Mouse (Mus musculus) limb, embryonic 12.5 days (tissue): ENCODE results near the gene Vmn2r8. TPM values are rescaled to one million over a fixed set of nuclear protein-coding genes. Genes with fewer than 3 reads are reported as not detected.
"Not testable (repeated sequence)": the region's sequence is repeated elsewhere in the genome, so short reads cannot be mapped to it uniquely, and the experiment has no call there.

Experiments
- ATAC-seq: fragments of 200-750 bp; cut with Nextera tagmentation; 2 replicates; pipeline ENCODE4 v1.8.0; 2017; ENCODE audit warnings: low read depth, moderate TSS enrichment; ENCODE audit not compliant: insufficient number of reproducible peaks, insufficient read depth, low FRiP score, low TSS enrichment
- H3K27ac ChIP-seq: fragments of 300-500 bp; sonication (generic); 2 replicates; pipeline ENCODE4 v1.5.1; 2016; ENCODE audit warnings: mild to moderate bottlenecking, moderate library complexity
- H3K27me3 ChIP-seq: fragments of 300-500 bp; sonication (generic); 2 replicates; pipeline ENCODE4 v1.6.1; 2016; ENCODE audit warnings: mild to moderate bottlenecking, moderate library complexity
- H3K36me3 ChIP-seq: fragments of 300-500 bp; sonication (generic); 2 replicates; pipeline ENCODE4 v1.6.1; 2016; ENCODE audit warnings: mild to moderate bottlenecking, moderate library complexity
- H3K4me1 ChIP-seq: fragments of 300-500 bp; sonication (generic); replicated peaks from 2 replicates; pipeline ENCODE4 v1.6.1; 2016
- H3K4me2 ChIP-seq: fragments of 300-500 bp; sonication (generic); 2 replicates; pipeline ENCODE4 v1.6.1; 2016; ENCODE audit warnings: mild to moderate bottlenecking, moderate library complexity
- H3K4me3 ChIP-seq: fragments of 300-500 bp; sonication (generic); replicated peaks from 2 replicates; pipeline ENCODE4 v1.5.1; 2016; ENCODE audit warnings: mild to moderate bottlenecking
- H3K9ac ChIP-seq: fragments of 300-500 bp; sonication (generic); replicated peaks from 2 replicates; pipeline ENCODE4 v1.6.1; 2016; ENCODE audit warnings: mild to moderate bottlenecking, moderate library complexity
- H3K9me3 ChIP-seq: fragments of 300-500 bp; sonication (generic); 2 replicates; pipeline ENCODE4 v1.6.1; 2016; ENCODE audit warnings: mild to moderate bottlenecking, moderate library complexity
- WGBS: fragments of 180-500 bp; shearing (Covaris S2); methylation state at CpG from one replicate; pipeline ENCODE4 v1.1.7; 2016; 5-methylcytosine and 5-hydroxymethylcytosine counted together
- polyA plus RNA-seq: library from polyadenylated mRNA; unstranded; fragments of >200 nt; fragmentation: Nextera tagmentation; extraction: Ambion mirVana; gene quantifications from 2 replicates; pipeline ENCODE4 v1.2.1, GENCODE M21; 2016

The Vmn2r8 gene
- not detected in 2 replicates for polyA plus RNA-seq

DNA sequence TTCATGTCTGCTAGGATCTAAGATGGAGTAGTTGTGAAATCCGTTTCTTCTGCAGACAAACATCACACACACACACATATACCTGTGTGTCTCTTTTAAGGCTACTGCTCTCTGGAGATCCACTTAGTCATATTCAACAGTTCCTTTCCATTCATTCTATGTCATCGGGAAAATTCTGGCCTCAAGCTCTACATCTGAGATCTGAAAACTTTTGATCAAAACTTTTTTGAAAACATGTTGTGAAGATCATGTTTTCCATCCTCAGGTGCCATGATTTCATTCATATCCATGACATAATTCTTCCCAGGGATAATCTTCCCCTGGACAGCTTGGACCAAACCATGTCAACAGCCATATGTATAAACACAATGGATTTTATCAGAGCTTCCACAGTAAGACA is at the start of gene Vmn2r8:
Gene Vmn2r8 (minus strand): TSS at position 101 of the 400 bp plus-strand sequence.
- not testable (repeated sequence) for H3K27me3 ChIP-seq, H3K27ac ChIP-seq, H3K9ac ChIP-seq, H3K36me3 ChIP-seq, H3K9me3 ChIP-seq, H3K4me1 ChIP-seq, H3K4me2 ChIP-seq, ATAC-seq, H3K4me3 ChIP-seq
- 76% methylated on average over 2 of the region's 2 CpGs for WGBS

DNA sequence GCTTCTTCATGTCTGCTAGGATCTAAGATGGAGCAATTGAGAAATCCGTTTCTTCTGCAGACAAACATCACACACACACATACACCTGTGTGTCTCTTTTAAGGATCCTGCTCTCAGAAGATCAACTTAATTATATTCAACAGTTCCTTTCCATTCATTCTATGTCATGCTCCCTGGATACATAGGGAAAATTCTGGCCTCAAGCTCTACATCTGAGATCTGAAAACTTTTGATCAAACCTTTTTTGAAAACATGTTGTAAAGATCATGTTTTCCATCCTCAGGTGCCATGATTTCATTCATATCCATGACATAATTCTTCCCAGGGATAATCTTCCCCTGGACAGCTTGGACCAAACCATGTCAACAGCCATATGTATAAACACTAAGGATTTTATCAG is 43.9 kb upstream of the Vmn2r8 start, which contains the start of gene Vmn2r9:
Gene Vmn2r9 (minus strand): TSS at position 101 of the 400 bp plus-strand sequence.
- not testable (repeated sequence) for H3K27me3 ChIP-seq, H3K27ac ChIP-seq, H3K4me1 ChIP-seq, H3K9ac ChIP-seq, H3K9me3 ChIP-seq, H3K4me3 ChIP-seq, ATAC-seq, H3K4me2 ChIP-seq, H3K36me3 ChIP-seq
- 73% methylated on average over 1 of the region's 1 CpGs for WGBS

DNA sequence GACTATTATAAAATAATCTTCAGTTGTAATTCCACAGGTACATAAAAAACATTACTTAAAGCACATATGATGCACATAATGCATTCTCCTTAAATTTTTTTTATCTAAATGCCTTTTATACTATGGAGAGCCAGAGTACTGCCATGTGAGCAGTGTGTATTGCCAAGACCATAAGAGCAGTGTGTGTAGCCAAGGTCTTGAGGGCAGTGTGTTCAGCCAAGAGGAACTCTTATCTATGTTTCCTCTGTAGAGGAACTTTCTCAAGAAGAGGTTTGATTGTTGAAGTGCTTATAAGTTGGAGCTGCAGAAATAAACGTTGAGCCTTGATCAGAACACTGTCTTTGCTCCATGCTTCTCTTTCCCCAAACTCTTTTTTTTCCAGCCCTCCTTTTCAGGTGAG is 40.8 kb upstream of the Vmn2r8 start:
- Histone ChIP-seq H3K9me3 (no peaks in the 10 kb centered on the region), H3K4me1 (no peaks in the 10 kb centered on the region), H3K9ac (no peak overlapping the region), H3K27me3 (no peaks in the 10 kb centered on the region), H3K36me3 (no peaks in the 10 kb centered on the region), H3K27ac (no peak overlapping the region), H3K4me2 (no peak overlapping the region), H3K4me3 (no peak overlapping the region)
- no peak for ATAC-seq
- WGBS: 40% methylated on average over 1 of the region's 1 CpGs

DNA sequence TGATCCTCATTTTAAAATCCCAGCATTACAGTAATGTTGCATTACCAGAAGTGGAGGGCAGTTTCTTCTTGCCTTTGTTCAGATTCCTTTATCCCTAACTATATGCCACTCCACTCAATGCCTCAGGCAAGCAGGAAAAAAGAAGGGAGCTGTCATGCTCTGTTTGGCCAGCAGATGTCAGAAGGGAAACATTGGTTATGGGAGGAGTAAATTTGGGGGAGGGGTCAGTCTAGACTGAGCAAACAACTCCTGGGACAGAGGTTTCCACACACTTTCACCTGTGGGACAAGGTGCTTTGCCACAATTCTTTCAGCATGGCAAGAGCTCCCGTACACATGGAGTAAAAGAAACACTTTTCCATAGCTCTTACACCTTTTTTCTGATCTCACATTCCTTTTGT is 27.5 kb upstream of the Vmn2r8 start:
- ATAC-seq: no peak
- no peak overlapping the region for H3K4me3 ChIP-seq
- no peak overlapping the region for H3K9ac ChIP-seq
- no peaks in the 10 kb centered on the region for H3K27me3 ChIP-seq
- no peaks in the 10 kb centered on the region for H3K9me3 ChIP-seq
- 64% methylated on average over 1 of the region's 1 CpGs for WGBS
- H3K4me1 ChIP-seq: no peaks in the 10 kb centered on the region
- H3K4me2 ChIP-seq: no peak overlapping the region
- H3K36me3 ChIP-seq: no peaks in the 10 kb centered on the region
- no peak overlapping the region for H3K27ac ChIP-seq

DNA sequence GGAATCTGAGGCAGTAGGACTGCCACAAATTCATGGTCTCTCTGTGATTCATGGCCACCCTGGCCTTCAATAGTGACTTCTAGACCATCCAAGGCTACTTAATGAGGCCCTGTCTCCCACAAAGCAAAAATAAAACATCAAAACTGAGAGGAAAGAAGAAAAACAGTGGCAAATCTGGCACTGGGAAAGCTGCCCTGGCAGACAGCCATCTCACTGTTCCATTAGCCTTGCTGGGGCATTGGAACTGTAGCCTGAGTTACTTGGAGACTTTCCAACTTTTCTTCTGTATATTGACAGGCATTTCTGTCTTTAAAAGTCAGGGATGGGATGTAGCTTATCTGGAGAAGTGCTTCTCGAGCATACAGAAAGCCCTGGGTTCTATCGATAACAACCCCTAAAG is 14.6 kb upstream of the Vmn2r8 start:
- no peaks in the 10 kb centered on the region for H3K4me1 ChIP-seq
- no peak for ATAC-seq
- WGBS: 89% methylated on average over 2 of the region's 2 CpGs

DNA sequence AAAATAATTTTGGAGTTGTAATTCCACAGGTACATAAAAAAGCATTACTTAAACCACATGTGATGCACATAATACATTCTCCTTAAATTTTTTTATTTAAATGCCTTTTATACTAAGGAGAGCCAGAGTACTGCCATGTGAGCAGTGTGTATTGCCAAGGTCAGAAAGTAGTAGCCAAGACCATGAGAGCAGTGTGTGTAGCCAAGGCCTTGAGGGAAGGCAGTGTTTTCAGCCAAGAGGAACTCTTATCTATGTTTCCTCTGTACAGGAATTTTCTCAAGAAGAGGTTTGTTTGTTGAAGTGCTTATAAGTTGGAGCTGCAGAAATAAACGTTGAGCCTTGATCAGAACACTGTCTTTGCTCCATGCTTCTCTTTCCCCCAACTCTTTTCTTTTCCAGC is 5.0 kb downstream of the Vmn2r8 start:
- H3K36me3 ChIP-seq: no peaks in the 10 kb centered on the region
- no peaks in the 10 kb centered on the region for H3K4me1 ChIP-seq
- no peak overlapping the region for H3K9ac ChIP-seq
- no peak overlapping the region for H3K4me2 ChIP-seq
- H3K27me3 ChIP-seq: no peaks in the 10 kb centered on the region
- WGBS: 72% methylated on average over 1 of the region's 1 CpGs
- no peak overlapping the region for H3K4me3 ChIP-seq
- H3K27ac ChIP-seq: no peak overlapping the region
- no peak for ATAC-seq
- H3K9me3 ChIP-seq: no peaks in the 10 kb centered on the region

More for the DNA sequence above, 14.6 kb upstream of the Vmn2r8 start:
- no peak overlapping the region for H3K4me3 ChIP-seq
- no peaks in the 10 kb centered on the region for H3K36me3 ChIP-seq
- H3K9me3 ChIP-seq: no peaks in the 10 kb centered on the region
- H3K27me3 ChIP-seq: no peaks in the 10 kb centered on the region
- no peak overlapping the region for H3K27ac ChIP-seq
- H3K9ac ChIP-seq: no peak overlapping the region
- H3K4me2 ChIP-seq: no peak overlapping the region

DNA sequence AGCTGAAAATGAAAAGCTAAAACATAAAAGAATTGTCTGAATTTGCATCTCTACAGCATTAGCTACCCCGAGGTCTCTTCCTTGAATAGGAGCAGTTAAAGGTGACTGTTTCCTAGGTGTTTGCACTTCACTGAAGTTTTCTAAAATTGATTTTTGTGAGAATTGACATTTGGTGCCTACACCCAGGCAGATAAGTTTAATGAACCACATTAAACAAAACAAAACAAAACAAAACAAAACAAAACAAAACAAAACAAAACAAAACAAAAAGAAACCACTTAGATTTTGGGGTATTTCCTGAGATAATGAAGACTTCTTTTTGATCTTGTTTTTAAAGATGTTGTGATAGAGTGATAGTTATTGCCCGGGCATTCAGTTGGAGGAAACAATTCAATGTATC is 13.4 kb downstream of the Vmn2r8 start, which contains the start of gene Tmed11:
Gene Tmed11 (minus strand): TSS at position 101 of the 400 bp plus-strand sequence.
- WGBS: 70% methylated on average over 2 of the region's 2 CpGs
- H3K27ac ChIP-seq, ATAC-seq, H3K4me3 ChIP-seq, H3K9me3 ChIP-seq, H3K27me3 ChIP-seq, H3K4me1 ChIP-seq, H3K36me3 ChIP-seq, H3K9ac ChIP-seq, H3K4me2 ChIP-seq: not testable (repeated sequence)

DNA sequence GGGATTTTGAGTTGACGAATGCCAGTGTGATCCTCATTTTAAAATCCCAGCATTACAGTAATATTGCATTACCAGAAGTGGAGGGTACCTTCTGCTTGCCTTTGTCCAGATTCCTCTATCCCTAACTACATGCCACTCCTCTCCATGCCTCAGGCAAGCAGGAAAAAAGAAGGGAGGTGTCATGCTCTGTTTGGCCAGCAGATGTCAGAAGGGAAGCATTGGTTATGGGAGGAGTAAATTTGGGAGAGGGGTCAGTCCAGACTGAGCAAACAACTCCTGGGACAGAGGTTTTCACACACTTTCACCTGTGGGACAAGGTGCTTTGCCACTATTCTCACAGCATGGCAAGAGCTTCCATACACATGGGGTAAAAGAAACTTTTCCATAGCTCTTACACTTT is 18.3 kb downstream of the Vmn2r8 start:
- not testable (repeated sequence) for H3K4me1 ChIP-seq, ATAC-seq, H3K9me3 ChIP-seq, H3K9ac ChIP-seq, H3K4me3 ChIP-seq, H3K4me2 ChIP-seq, H3K27ac ChIP-seq, H3K27me3 ChIP-seq, H3K36me3 ChIP-seq
- 29% methylated on average over 1 of the region's 1 CpGs for WGBS

DNA sequence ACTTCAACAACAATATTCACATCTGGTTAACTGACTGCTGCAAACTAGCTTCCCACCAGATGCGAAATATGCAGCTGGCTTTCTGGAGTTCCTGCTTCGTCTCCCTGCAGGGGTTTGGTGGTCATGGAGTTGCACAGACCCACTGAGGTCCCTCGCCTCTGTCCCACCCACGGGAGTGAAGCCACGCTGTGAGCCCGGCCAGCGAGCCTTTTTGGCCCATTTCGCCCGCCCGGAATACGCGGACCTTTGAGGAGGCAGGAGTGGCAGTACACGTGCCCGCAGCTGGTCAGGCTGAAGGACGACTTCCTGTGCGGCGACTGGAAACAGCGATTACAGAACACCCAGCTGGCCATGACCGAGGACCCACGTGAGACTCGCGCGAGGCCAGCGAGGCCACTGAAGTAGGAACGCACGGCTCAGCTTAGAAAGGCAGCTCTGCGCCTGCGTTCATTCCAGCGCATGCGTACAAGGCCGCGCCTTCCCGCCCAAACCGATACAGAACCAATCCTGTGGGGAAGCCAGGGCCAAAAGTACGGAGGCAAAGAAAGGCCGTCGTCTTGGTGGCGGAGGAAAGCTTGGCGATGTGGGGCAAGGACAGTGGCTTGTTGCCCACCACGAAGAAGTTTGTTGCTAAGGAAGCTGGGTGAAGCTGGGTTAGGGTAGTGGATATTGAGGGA is 33.9 kb downstream of the Vmn2r8 start, which contains the start of gene Rnf212:
Gene Rnf212 (minus strand): TSS at position 353 of the 677 bp plus-strand sequence.
- no peaks in the 10 kb centered on the region for H3K36me3 ChIP-seq
- no peak within 1 kb of the TSS for H3K4me3 ChIP-seq
- H3K4me2 ChIP-seq: no peak within 1 kb of the TSS
- H3K9me3 ChIP-seq: no peaks in the 10 kb centered on the region
- H3K9ac ChIP-seq: no peak within 1 kb of the TSS
- ATAC-seq: no peak
- no peaks in the 10 kb centered on the region for H3K27me3 ChIP-seq
- WGBS: 75% methylated on average over 40 of the region's 40 CpGs
- H3K4me1 ChIP-seq: no peaks in the 10 kb centered on the region
- no peak within 1 kb of the TSS for H3K27ac ChIP-seq

DNA sequence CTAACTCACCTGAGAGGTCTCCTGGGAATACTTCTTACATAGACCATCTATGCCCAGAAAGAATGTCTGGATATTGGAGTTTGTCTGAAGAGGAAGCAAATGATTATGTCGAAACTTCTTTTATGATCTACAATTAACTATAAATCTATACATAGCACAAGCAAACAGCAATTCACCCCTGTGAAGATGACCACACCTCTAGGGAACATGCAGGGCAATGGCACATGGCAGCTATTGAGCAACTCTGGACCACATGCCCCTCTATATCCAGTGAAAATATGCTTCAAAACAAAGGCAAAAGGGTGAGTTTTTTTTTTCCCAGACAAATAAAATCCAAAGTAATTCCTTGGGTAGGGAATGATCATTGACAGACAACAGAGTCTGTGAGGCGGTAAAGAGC is 48.6 kb downstream of the Vmn2r8 start:
- H3K27ac ChIP-seq: no peak overlapping the region
- H3K9ac ChIP-seq: no peak overlapping the region
- H3K4me3 ChIP-seq: no peak overlapping the region
- ATAC-seq: no peak
- WGBS: 91% methylated on average over 2 of the region's 2 CpGs
- no peaks in the 10 kb centered on the region for H3K9me3 ChIP-seq
- no peaks in the 10 kb centered on the region for H3K36me3 ChIP-seq
- H3K4me1 ChIP-seq: no peaks in the 10 kb centered on the region
- H3K27me3 ChIP-seq: no peaks in the 10 kb centered on the region
- H3K4me2 ChIP-seq: no peak overlapping the region

DNA sequence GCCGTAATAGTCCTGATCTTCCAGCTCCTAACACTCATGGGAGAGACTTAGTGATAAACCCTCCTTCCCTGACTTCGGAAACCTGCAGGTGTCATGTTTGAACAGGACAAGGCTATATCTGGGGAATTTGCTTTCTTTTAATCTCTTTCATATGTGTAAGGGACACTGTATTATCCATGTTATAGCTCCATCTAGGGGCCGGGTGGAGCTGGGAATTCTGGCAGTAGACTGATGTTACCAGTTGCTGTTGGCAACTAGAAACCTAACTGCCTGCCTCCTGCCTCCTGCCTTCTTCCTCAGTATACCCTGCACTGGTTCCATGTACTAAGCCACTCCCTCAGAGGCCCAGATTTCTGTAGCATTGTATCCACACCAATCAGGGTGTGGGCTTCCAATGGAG is 50.3 kb downstream of the Vmn2r8 start:
- Histone ChIP-seq H3K27me3 (no peaks in the 10 kb centered on the region), H3K27ac (no peak overlapping the region), H3K36me3 (no peaks in the 10 kb centered on the region), H3K4me1 (no peaks in the 10 kb centered on the region), H3K9ac (no peak overlapping the region), H3K4me2 (no peak overlapping the region), H3K9me3 (no peaks in the 10 kb centered on the region), H3K4me3 (no peak overlapping the region)
- no peak for ATAC-seq
- 50% methylated on average over 3 of the region's 3 CpGs for WGBS

DNA sequence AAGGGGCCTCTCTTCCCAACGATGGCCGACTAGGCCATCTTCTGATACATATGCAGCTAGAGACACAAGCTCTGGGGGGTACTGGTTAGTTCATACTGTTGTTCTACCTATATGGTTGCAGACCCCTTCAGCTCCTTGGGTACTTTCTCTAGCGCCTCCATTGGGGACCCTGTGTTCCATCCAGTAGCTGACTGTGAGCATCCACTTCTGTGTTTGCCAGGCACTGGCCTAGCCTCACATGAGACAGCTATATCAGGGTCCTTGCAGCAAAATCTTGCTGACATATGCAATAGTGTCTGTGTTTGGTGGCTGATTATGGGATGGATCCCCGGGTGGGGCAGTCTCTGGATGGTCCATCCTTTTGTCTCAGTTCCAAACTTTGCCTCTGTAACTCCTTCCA is 57.4 kb downstream of the Vmn2r8 start:
- not testable (repeated sequence) for H3K4me3 ChIP-seq, H3K9ac ChIP-seq, H3K27ac ChIP-seq, H3K27me3 ChIP-seq, H3K4me1 ChIP-seq, H3K9me3 ChIP-seq, H3K36me3 ChIP-seq, ATAC-seq, H3K4me2 ChIP-seq
- WGBS: 84% methylated on average over 4 of the region's 4 CpGs
